Mouse (Mus musculus) 3T3-L1 (cell line): Measurements from ENCODE around the gene Hectd4.

Source experiments
- DNase-seq: peaks from one replicate; pipeline ENCODE4 v3.0.0-alpha.2; 2015; ENCODE audit warnings: low read depth, low spot score

Hectd4 gene

GRCm38 (mm10) chr5:121343997-121344396 lies 124.0 kb downstream of the Hectd4 start:
- DNase-seq, result no peak

- DNase-seq, result no peak
These were observed 139.2 kb downstream of the Hectd4 start for GRCm38 (mm10) chr5:121359229-121359628.

GRCm38 (mm10) chr5:121361696-121362095 lies 141.7 kb downstream of the Hectd4 start:
- no peak for DNase-seq

- DNase-seq, result no peak
These were observed 143.4 kb downstream of the Hectd4 start for GRCm38 (mm10) chr5:121363441-121363840.

GRCm38 (mm10) chr5:121366449-121367225 lies 146.6 kb downstream of the Hectd4 start:
- no peak for DNase-seq

GRCm38 (mm10) chr5:121367255-121367654 lies 147.2 kb downstream of the Hectd4 start:
- DNase-seq, result no peak

GRCm38 (mm10) chr5:121371712-121372111 lies 151.7 kb downstream of the Hectd4 start:
- no peak for DNase-seq

GRCm38 (mm10) chr5:121374790-121375189 lies 154.8 kb downstream of the Hectd4 start:
- no peak for DNase-seq

- DNase-seq, result peak; percentile 87
These were observed 157.0 kb downstream of the Hectd4 start for GRCm38 (mm10) chr5:121376972-121377371.

GRCm38 (mm10) chr5:121378678-121379256 lies 158.7 kb downstream of the Hectd4 start:
- no peak for DNase-seq

- DNase-seq, result peak; percentile 53
These were observed 160.7 kb downstream of the Hectd4 start for GRCm38 (mm10) chr5:121380692-121381091.

- peak; percentile 32 for DNase-seq
These were observed 164.1 kb downstream of the Hectd4 start for GRCm38 (mm10) chr5:121383857-121384756.

GRCm38 (mm10) chr5:121384757-121385460 lies 164.9 kb downstream of the Hectd4 start:
- peak; percentile 81 for DNase-seq

- peak; percentile 97 for DNase-seq
These were observed 165.6 kb downstream of the Hectd4 start, which contains the start of gene Trafd1 for GRCm38 (mm10) chr5:121385461-121386119. TSS of gene Trafd1 (minus strand) at chr5:121385632.

- peak; percentile 83 for DNase-seq
These were observed 166.3 kb downstream of the Hectd4 start for GRCm38 (mm10) chr5:121386120-121386909.

GRCm38 (mm10) chr5:121387126-121387525 lies 167.1 kb downstream of the Hectd4 start:
- DNase-seq, result peak; percentile 88

- DNase-seq, result peak; percentile 31
These were observed 169.1 kb downstream of the Hectd4 start for GRCm38 (mm10) chr5:121389106-121389505.

- DNase-seq, result peak; percentile 68
These were observed 169.7 kb downstream of the Hectd4 start for GRCm38 (mm10) chr5:121389691-121390090.

- DNase-seq, result peak; percentile 76
These were observed 172.8 kb downstream of the Hectd4 start for GRCm38 (mm10) chr5:121392667-121393380.
